Comparison of ENCODE assay signal across 13 mouse cellular contexts in the genomic region with DNA sequence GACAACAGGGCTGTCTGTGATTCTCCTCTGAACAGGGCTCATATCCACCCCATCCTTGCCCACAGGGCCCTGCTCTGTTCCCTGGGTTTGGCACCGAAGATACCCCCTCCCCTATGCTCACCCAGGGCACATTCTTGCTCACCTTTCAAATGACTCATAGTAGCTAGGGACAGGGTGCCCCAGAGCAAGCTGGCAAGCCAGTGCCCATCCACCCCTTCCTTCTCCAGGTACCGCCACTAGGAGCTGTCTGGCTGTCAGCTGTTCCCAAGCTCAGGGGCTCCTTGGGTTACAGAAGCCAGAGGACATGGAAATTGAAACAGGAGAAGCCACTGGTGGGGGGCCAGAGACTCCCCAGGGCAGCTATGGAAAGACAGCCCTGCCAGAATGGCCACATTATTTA.
A peak's percentile ranks its signal among the peaks of the same experiment; 100 is the strongest.
DNase-seq lines count a peak whose midpoint lies in the region; ATAC-seq and TF ChIP-seq lines count a peak whose summit lies in the region.
"Had no signal": no experiment of that assay in that cellular context is flagged by ENCODE, and none has a peak within 500 bp of the region (broad histone marks: within the 10 kb centered on the region; RNA-seq: fewer than 3 reads in every experiment).

No protein-coding gene starts in this region.

- TF ChIP-seq POLR2A in small intestine, adult 2 months (IDR thresholded peaks at IDR 0.05; ENCODE audit: low read depth, low read length), result no peak

- peak overlapping the region; percentile 86 for H3K27ac ChIP-seq in heart, embryonic 13.5 days (replicated peaks)
- no peak overlapping the region for H3K27ac ChIP-seq in lung, postnatal 0 days (ENCODE audit: low read length)
- 0 out of 2 replicates have a peak overlapping the region, but pooled peaks have one; percentile 1 for H3K27ac ChIP-seq in small intestine, adult 2 months (ENCODE audit: insufficient read depth, low read depth, low read length)
- H3K27ac ChIP-seq: liver, embryonic 12.5 days had no signal

- no peak for TF ChIP-seq EP300 in lung, postnatal 0 days (IDR thresholded peaks at IDR 0.05)

- 45% methylated on average over 2 of the region's 2 CpGs for WGBS in heart, embryonic 13.5 days
- 45% methylated on average over 2 of the region's 2 CpGs for WGBS in lung, postnatal 0 days
- 39% methylated on average over 2 of the region's 2 CpGs for WGBS in small intestine, adult 2 months

- H3K9me3 ChIP-seq in heart, embryonic 13.5 days, result no peaks in the 10 kb centered on the region
- no peaks in the 10 kb centered on the region for H3K9me3 ChIP-seq in lung, postnatal 0 days (ENCODE audit: low read length)
- H3K9me3 ChIP-seq: liver, embryonic 12.5 days; megakaryocyte, embryonic 14.5 days had no signal

- peak; percentile 22; the same call in 1 of the 2 replicates for TF ChIP-seq CTCF in lung, postnatal 0 days (IDR thresholded peaks at IDR 0.05)
- TF ChIP-seq CTCF in small intestine, adult 2 months (IDR thresholded peaks at IDR 0.05; ENCODE audit: extremely low read depth, insufficient read length, insufficient replicate concordance, low read depth, low read length), result no peak

- H3K27me3 ChIP-seq in heart, embryonic 13.5 days (replicated peaks), result no peaks in the 10 kb centered on the region
- no peaks in the 10 kb centered on the region for H3K27me3 ChIP-seq in lung, postnatal 0 days (replicated peaks; ENCODE audit: insufficient read depth, low read length)
- no peaks in the 10 kb centered on the region for H3K27me3 ChIP-seq in small intestine, adult 2 months (ENCODE audit: control insufficient read depth, insufficient read depth, low read length)
- H3K27me3 ChIP-seq: CH12.LX; liver, embryonic 12.5 days had no signal

- no peak overlapping the region for H3K4me2 ChIP-seq in heart, embryonic 13.5 days
- H3K4me2 ChIP-seq in lung, postnatal 0 days (replicated peaks; ENCODE audit: low read depth, low read length), result no peak overlapping the region
- H3K4me2 ChIP-seq: liver, embryonic 12.5 days had no signal

- ATAC-seq in heart, embryonic 13.5 days (ENCODE audit: extremely low read depth, insufficient number of reproducible peaks, low FRiP score, low TSS enrichment), result no peak
- no peak for ATAC-seq in lung, postnatal 0 days
- ATAC-seq: liver, embryonic 12.5 days had no signal

- H3K36me3 ChIP-seq in heart, embryonic 13.5 days, result no peaks in the 10 kb centered on the region
- no peaks in the 10 kb centered on the region for H3K36me3 ChIP-seq in lung, postnatal 0 days (ENCODE audit: insufficient read depth, low read length)
- H3K36me3 ChIP-seq in small intestine, adult 2 months (ENCODE audit: control insufficient read depth, insufficient read depth, low read length), result no peaks in the 10 kb centered on the region
- H3K36me3 ChIP-seq: liver, embryonic 12.5 days had no signal

- DNase-seq in heart, postnatal 36 days, result no peak
- peak; percentile 25 for DNase-seq in lung, postnatal 0 days (ENCODE audit: low spot score)
- no peak for DNase-seq in lung, postnatal 10 days
- DNase-seq in gastrocnemius, postnatal 25 days, result peak; percentile 83
- DNase-seq in left cerebral cortex, adult 11 months (ENCODE audit: low spot score), result no peak
- DNase-seq: cerebellum, adult 11 months; embryo, embryonic 11 days; thymus, postnatal 25 days had no signal

- no peak overlapping the region for H3K4me3 ChIP-seq in heart, embryonic 13.5 days
- H3K4me3 ChIP-seq in lung, postnatal 0 days (ENCODE audit: low read depth, low read length), result no peak overlapping the region
- no peak overlapping the region for H3K4me3 ChIP-seq in small intestine, adult 2 months (ENCODE audit: low read depth, low read length)
- H3K4me3 ChIP-seq: liver, embryonic 12.5 days; megakaryocyte, embryonic 14.5 days had no signal

- H3K9ac ChIP-seq in heart, embryonic 13.5 days, result peak overlapping the region; percentile 48
- no peak overlapping the region for H3K9ac ChIP-seq in lung, postnatal 0 days (replicated peaks; ENCODE audit: low read depth)
- H3K9ac ChIP-seq: liver, embryonic 12.5 days had no signal

- intact Hi-C loops in heart, postnatal 36 days (cut with DNase I), result loop anchor here (5.0 kb wide), 1 partner anchor 41 kb away; no protein-coding TSS in a partner anchor

- peaks cover 49% of the 10 kb centered on the region for H3K4me1 ChIP-seq in heart, embryonic 13.5 days
- peaks cover 16% of the 10 kb centered on the region for H3K4me1 ChIP-seq in lung, postnatal 0 days (ENCODE audit: insufficient read depth, low read depth, low read length)
- peaks cover 48% of the 10 kb centered on the region for H3K4me1 ChIP-seq in small intestine, adult 2 months (ENCODE audit: control insufficient read depth, insufficient read depth, insufficient read length, low read length)

Comparison
In these comparisons a context has a peak if more than half of its experiments do, and no peak if none do; other contexts are left out.
1. DNase-seq: peak in lung, postnatal 0 days (single experiment) and gastrocnemius, postnatal 25 days (single experiment); none in heart, postnatal 36 days (0 of 2), lung, postnatal 10 days (single experiment) and left cerebral cortex, adult 11 months (single experiment).